Mouse (Mus musculus): ENCODE data around the gene Map4k3.

DNA sequence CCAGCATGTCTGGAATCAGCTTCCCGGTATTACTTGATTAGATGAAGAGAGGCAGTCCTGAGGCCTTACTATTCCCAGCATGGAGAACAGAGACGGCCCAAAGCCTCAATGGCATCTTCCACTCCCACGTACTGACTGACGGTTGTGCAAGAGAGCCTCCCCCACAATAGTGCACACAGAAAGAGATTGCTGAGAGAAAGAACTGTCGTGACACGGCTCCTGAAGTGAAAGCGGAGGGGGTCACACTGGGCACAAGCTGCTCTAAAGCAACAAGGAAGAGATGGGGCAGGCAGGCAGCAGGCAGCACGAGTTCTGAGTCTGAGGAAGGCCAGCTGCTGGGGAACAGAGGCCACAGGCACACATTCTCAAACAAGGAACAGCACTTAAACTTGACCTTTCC is 90.2 kb downstream of the Map4k3 start:
- TF ChIP-seq EP300 (IDR thresholded peaks at IDR 0.05; ENCODE audit: insufficient read depth, low read depth, low read length) (no peak), CTCF (IDR thresholded peaks at IDR 0.05) (no peak), POLR2A (IDR thresholded peaks at IDR 0.05; ENCODE audit: insufficient read depth, low read depth, low read length) (no peak)

Data from heart, adult 2 months (tissue).